Mouse (Mus musculus) lung, adult 2 months (tissue): ENCODE measurements around the gene Adgrg2. TPM values are rescaled to one million over a fixed set of nuclear protein-coding genes. Genes with fewer than 3 reads are reported as not detected.

ENCODE experiments used
- DNase-seq: peaks from one replicate; pipeline ENCODE4 v3.0.0; 2022
- H3K4me1 ChIP-seq: fragments of 200-500 bp; 2 replicates; pipeline ENCODE4 v1.6.1; 2011; ENCODE audit warnings: low read length; ENCODE audit not compliant: control insufficient read depth, insufficient read depth
- H3K4me3 ChIP-seq: fragments of 200-500 bp; replicated peaks from 2 replicates; pipeline ENCODE3; 2011; ENCODE audit warnings: low read depth, mild to moderate bottlenecking, control low read depth, low read length; ENCODE audit errors: extremely low read depth
- CTCF ChIP-seq: fragments of 200-500 bp; IDR thresholded peaks from 2 replicates; pipeline ENCODE4 v1.5.1; 2011; ENCODE audit warnings: mild to moderate bottlenecking, low read length, control low read depth; ENCODE audit not compliant: insufficient read depth
- POLR2A ChIP-seq: fragments of 200-500 bp; IDR thresholded peaks from 2 replicates; pipeline ENCODE4 v1.6.1; 2011; ENCODE audit warnings: low read depth, mild to moderate bottlenecking, control low read depth, low read length, borderline replicate concordance; ENCODE audit errors: extremely low read depth
- WGBS: fragments of 180-500 bp; shearing (Covaris S2); methylation state at CpG from one replicate; pipeline ENCODE4 v1.1.7; 2018; 5-methylcytosine and 5-hydroxymethylcytosine counted together
- polyA plus RNA-seq: library from polyadenylated mRNA; depleted of rRNA; stranded (reverse); fragments of >200 nt; gene quantifications from 2 replicates; pipeline ENCODE4 v1.2.3, GENCODE M21; 2012; rRNA removed

The Adgrg2 gene
- 0.89 and 2.4 TPM in 2 replicates for polyA plus RNA-seq

GRCm38 (mm10) chrX:160390464-160390956, at the start of gene Adgrg2:
Gene Adgrg2 (plus strand): TSS chrX:160390690.
- H3K4me3 ChIP-seq = peak within 1 kb of the TSS; percentile 38
- WGBS = 17% methylated on average over 40 of the region's 42 CpGs
- peak; percentile 8 for DNase-seq

GRCm38 (mm10) chrX:160350995-160351394, 39.5 kb upstream of the Adgrg2 start:
- TF ChIP-seq POLR2A (no peak), CTCF (no peak)
- no peak overlapping the region for H3K4me3 ChIP-seq
- WGBS = 74% methylated on average over 7 of the region's 7 CpGs

More at GRCm38 (mm10) chrX:160390464-160390956, at the start of gene Adgrg2:
- no peaks in the 10 kb centered on the region for H3K4me1 ChIP-seq
- TF ChIP-seq CTCF (no peak), POLR2A (no peak)

GRCm38 (mm10) chrX:160351967-160352677, 38.4 kb upstream of the Adgrg2 start:
- WGBS = 44% methylated on average over 1 of the region's 1 CpGs
- TF ChIP-seq CTCF (no peak), POLR2A (no peak)
- Histone ChIP-seq H3K4me3 (no peak overlapping the region), H3K4me1 (no peaks in the 10 kb centered on the region)
- no peak for DNase-seq

More at GRCm38 (mm10) chrX:160350995-160351394, 39.5 kb upstream of the Adgrg2 start:
- DNase-seq = no peak
- H3K4me1 ChIP-seq = no peaks in the 10 kb centered on the region

- DNase-seq = no peak
- WGBS = 71% methylated on average over 6 of the region's 6 CpGs
- no peak overlapping the region for H3K4me3 ChIP-seq
Measured at GRCm38 (mm10) chrX:160384748-160385501, 5.6 kb upstream of the Adgrg2 start.

GRCm38 (mm10) chrX:160385502-160385772, 5.1 kb upstream of the Adgrg2 start:
- 79% methylated on average over 1 of the region's 1 CpGs for WGBS
- no peak overlapping the region for H3K4me3 ChIP-seq
- no peak for TF ChIP-seq POLR2A
- no peak for TF ChIP-seq CTCF
- no peaks in the 10 kb centered on the region for H3K4me1 ChIP-seq
- no peak for DNase-seq

More at GRCm38 (mm10) chrX:160384748-160385501, 5.6 kb upstream of the Adgrg2 start:
- TF ChIP-seq CTCF (no peak), POLR2A (no peak)
- H3K4me1 ChIP-seq = no peaks in the 10 kb centered on the region

GRCm38 (mm10) chrX:160412930-160413453, 22.5 kb downstream of the Adgrg2 start:
- no peak overlapping the region for H3K4me3 ChIP-seq
- no peak for DNase-seq
- 70% methylated on average over 4 of the region's 4 CpGs for WGBS
- no peak for TF ChIP-seq CTCF
- TF ChIP-seq POLR2A = no peak
- no peaks in the 10 kb centered on the region for H3K4me1 ChIP-seq

- Histone ChIP-seq H3K4me3 (no peak overlapping the region), H3K4me1 (no peaks in the 10 kb centered on the region)
- TF ChIP-seq POLR2A (no peak), CTCF (no peak)
- DNase-seq = no peak
- WGBS = 72% methylated on average over 7 of the region's 7 CpGs
Measured at GRCm38 (mm10) chrX:160413881-160414395, 23.4 kb downstream of the Adgrg2 start.

GRCm38 (mm10) chrX:160418397-160418796, 27.9 kb downstream of the Adgrg2 start:
- TF ChIP-seq CTCF = no peak
- no peak for DNase-seq
- no peaks in the 10 kb centered on the region for H3K4me1 ChIP-seq
- H3K4me3 ChIP-seq = no peak overlapping the region
- 62% methylated on average over 7 of the region's 7 CpGs for WGBS

GRCm38 (mm10) chrX:160423737-160424136, 33.2 kb downstream of the Adgrg2 start:
- Histone ChIP-seq H3K4me1 (no peaks in the 10 kb centered on the region), H3K4me3 (no peak overlapping the region)
- TF ChIP-seq CTCF (no peak), POLR2A (no peak)
- WGBS = 64% methylated on average over 1 of the region's 1 CpGs
- DNase-seq = no peak

- TF ChIP-seq CTCF (no peak), POLR2A (no peak)
- no peak for DNase-seq
- H3K4me1 ChIP-seq = no peaks in the 10 kb centered on the region
- no peak overlapping the region for H3K4me3 ChIP-seq
- WGBS = 53% methylated on average over 1 of the region's 1 CpGs
Measured at GRCm38 (mm10) chrX:160426486-160426885, 36.0 kb downstream of the Adgrg2 start.
